In genomic region chr11:79624801-79625302, GRCm38 (mm10) we compare ENCODE assay signal across 8 mouse cellular contexts. TPM values are rescaled to one million over a fixed set of nuclear protein-coding genes. Genes with fewer than 3 reads are reported as not detected.
A peak's percentile ranks its signal among the peaks of the same experiment; 100 is the strongest.
DNase-seq lines count a peak whose midpoint lies in the region; ATAC-seq and TF ChIP-seq lines count a peak whose summit lies in the region.

No protein-coding gene starts in this region.

- peaks cover 12% of the 10 kb centered on the region for H3K27me3 ChIP-seq in G1E (ENCODE audit: insufficient read depth, low read length)
- H3K27me3 ChIP-seq in liver, embryonic 14.5 days (ENCODE audit: control insufficient read depth, insufficient read depth, low read length): no peaks in the 10 kb centered on the region

- peaks cover 9% of the 10 kb centered on the region for H3K36me3 ChIP-seq in G1E (replicated peaks)
- no peaks in the 10 kb centered on the region for H3K36me3 ChIP-seq in liver, embryonic 14.5 days (replicated peaks; ENCODE audit: control insufficient read depth, insufficient read depth, low read depth)

- H3K4me1 ChIP-seq in G1E (ENCODE audit: insufficient read depth, low read depth, low read length): peaks cover 13% of the 10 kb centered on the region
- no peaks in the 10 kb centered on the region for H3K4me1 ChIP-seq in liver, embryonic 14.5 days (replicated peaks; ENCODE audit: control insufficient read depth in 2 of 2, insufficient read depth in 2 of 2, low read length in 1 of 2)

- no peak for ATAC-seq in G1E (ENCODE audit: extremely low read depth, insufficient number of reproducible peaks, low FRiP score, poor library complexity, severe bottlenecking)
- no peak for ATAC-seq in liver, embryonic 14.5 days (ENCODE audit: insufficient read depth)

- H3K4me2 ChIP-seq in liver, embryonic 14.5 days (ENCODE audit: low read depth): no peak overlapping the region

- WGBS in liver, embryonic 14.5 days (ENCODE audit: insufficient replicate concordance): 11% methylated on average over 4 of the region's 4 CpGs

- no peak overlapping the region for H3K27ac ChIP-seq in liver, embryonic 14.5 days

- no peak for TF ChIP-seq EP300 in liver, embryonic 14.5 days (IDR thresholded peaks at IDR 0.05; ENCODE audit: low read depth)

- DNase-seq in 3T3-L1 (ENCODE audit: low read depth, low spot score): peak; percentile 68
- DNase-seq in G1E (ENCODE audit: low spot score): peak; percentile 67
- peak; percentile 81 for DNase-seq in cerebellum, adult 8-10 months
- DNase-seq in frontal cortex, postnatal 25 days (ENCODE audit: low spot score in 2 of 2): peak; percentile 46 to 54
- DNase-seq in kidney, adult 8-10 months: peak; percentile 60 to 79
- DNase-seq in liver, embryonic 14.5 days (ENCODE audit: low read depth in 3 of 3, low spot score in 3 of 3): no peak
- DNase-seq in ovary, postnatal 36 days (ENCODE audit: low spot score): peak; percentile 63
- DNase-seq in thymus, postnatal 36 days: peak; percentile 69 to 71

- TF ChIP-seq CTCF in G1E (IDR thresholded peaks at IDR 0.05; ENCODE audit: low read depth, low read length): peak; percentile 50
- TF ChIP-seq CTCF in liver, embryonic 14.5 days (IDR thresholded peaks at IDR 0.05; ENCODE audit: low read depth): peak; percentile 82

- no peaks in the 10 kb centered on the region for H3K9me3 ChIP-seq in G1E (replicated peaks)
- no peaks in the 10 kb centered on the region for H3K9me3 ChIP-seq in liver, embryonic 14.5 days (ENCODE audit: control insufficient read depth, low read length)

- no peak overlapping the region for H3K9ac ChIP-seq in liver, embryonic 14.5 days (replicated peaks)

- no peak overlapping the region for H3K4me3 ChIP-seq in G1E (ENCODE audit: low read depth, low read length)
- no peak overlapping the region for H3K4me3 ChIP-seq in liver, embryonic 14.5 days (ENCODE audit: insufficient read depth in 1 of 2, low read depth in 2 of 2, low read length in 2 of 2)

RNA-seq across cellular contexts. Expression of gene Rab11fip4, which starts 33.8 kb away (rescaled TPM):
- total RNA-seq in G1E (2014; fragmentation: Nextera tagmentation) (not detected in 2 replicates), G1E (2017) (under 0.01 and 0.05 TPM in 2 replicates)
- not detected in 2 replicates for polyA plus RNA-seq in G1E (2012)
- polyA plus RNA-seq in liver, embryonic 14.5 days (2012; rRNA removed): 0.63 and 0.82 TPM in 2 replicates
- polyA plus RNA-seq in liver, embryonic 14.5 days (2014; fragmentation: Nextera tagmentation; extraction: Ambion mirVana): 0.46 and 0.64 TPM in 2 replicates

Comparison
In these comparisons a context has a peak if more than half of its experiments do, and no peak if none do; other contexts are left out.
1. DNase-seq: peak in 3T3-L1 (single experiment), G1E (single experiment), cerebellum, adult 8-10 months (single experiment), frontal cortex, postnatal 25 days (2 of 2), kidney, adult 8-10 months (2 of 2), ovary, postnatal 36 days (single experiment) and thymus, postnatal 36 days (2 of 2); none in liver, embryonic 14.5 days (0 of 3).